Mouse (Mus musculus) hematopoietic stem cell, adult 5-6 weeks (primary cell): ENCODE measurements around the gene Gm8879. TPM values are rescaled to one million over a fixed set of nuclear protein-coding genes. Genes with fewer than 3 reads are reported as not detected.
"Not testable (repeated sequence)": the region's sequence is repeated elsewhere in the genome, so short reads cannot be mapped to it uniquely, and the experiment has no call there.

ENCODE experiments used
- ATAC-seq, 2 experiments: fragments of 125-278 bp in 1 of 2; replicated peaks in 1 of 2; 2 replicates each; pipeline ENCODE4 v1.8.0; 2016 to 2017; ENCODE audit warnings: inconsistent platforms in 2 of 2, mild to moderate bottlenecking in 2 of 2, moderate number of reproducible peaks in 2 of 2, low read depth in 1 of 2, moderate TSS enrichment in 1 of 2; ENCODE audit not compliant: low FRiP score in 2 of 2, poor library complexity in 2 of 2, severe bottlenecking in 2 of 2, insufficient read depth in 1 of 2, low TSS enrichment in 1 of 2
- total RNA-seq: library from RNA; stranded (forward); fragments of 172-1452, 232-1000 nt; gene quantifications from 2 replicates; pipeline ENCODE4 v1.2.3, GENCODE M21; 2017

The Gm8879 gene
- total RNA-seq = 7.9 TPM in 1 of 2 replicates, not detected in the other

GRCm38 (mm10) chr5:11127334-11127733 lies at the start of gene Gm8879:
Gene Gm8879 (plus strand): TSS chr5:11127634.
- ATAC-seq = not testable (repeated sequence)

- not testable (repeated sequence) for ATAC-seq
These were observed 10.6 kb downstream of the Gm8879 start for GRCm38 (mm10) chr5:11138031-11138430.

Other genes starting within 250 kb of the Gm8879 start
- 1.1 TPM in 1 of 2 replicates, not detected in the other for gene Gm8871, start 179.8 kb upstream of the Gm8879 start, total RNA-seq
- gene Gm8857, start 179.8 kb upstream of the Gm8879 start, total RNA-seq = 0.20 TPM in 1 of 2 replicates, not detected in the other
- not detected in 2 replicates for gene Gm5861, start 55.4 kb downstream of the Gm8879 start, total RNA-seq
- not detected in 2 replicates for gene Gm8890, start 128.4 kb downstream of the Gm8879 start, total RNA-seq
- not detected in 2 replicates for gene Speer1, start 213.9 kb downstream of the Gm8879 start, total RNA-seq